Comparison of ENCODE assay signal across 8 mouse cellular contexts in the genomic region with DNA sequence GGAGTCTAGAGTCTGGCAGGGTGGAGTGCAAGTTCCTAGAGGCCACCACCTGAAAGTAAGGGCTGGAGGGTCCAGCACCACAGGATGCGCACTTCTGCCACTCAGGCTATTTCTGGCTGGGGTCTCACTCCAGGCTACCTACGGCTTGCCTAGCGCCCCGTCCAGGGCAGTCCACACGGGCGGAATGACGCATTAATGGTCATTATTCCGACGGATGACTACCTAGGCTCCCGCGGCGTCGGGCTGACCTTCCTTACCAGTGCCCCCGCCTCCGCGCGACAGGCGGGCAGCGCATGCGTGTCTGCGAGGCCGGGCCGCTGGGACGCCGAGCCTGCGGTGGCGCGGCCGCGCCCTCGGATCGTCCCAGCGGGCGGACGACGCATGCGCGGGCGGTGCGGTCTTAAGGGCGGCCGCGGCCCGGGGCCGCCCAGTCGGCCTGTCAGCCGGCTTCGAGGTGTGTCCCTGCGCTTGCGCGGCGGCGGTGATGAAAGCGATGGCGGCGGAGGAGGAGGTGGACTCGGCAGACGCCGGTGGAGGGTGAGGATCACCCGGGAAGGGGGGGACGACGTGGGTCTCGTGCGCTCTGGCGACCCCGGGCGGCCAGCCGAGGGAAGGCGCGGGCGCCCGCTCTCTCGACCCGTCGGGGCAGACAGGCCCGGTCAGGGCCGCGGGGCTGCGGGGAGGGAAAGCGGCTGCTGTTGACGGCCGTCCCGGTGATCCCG. TPM values are rescaled to one million over a fixed set of nuclear protein-coding genes. Genes with fewer than 3 reads are reported as not detected.
DNase-seq lines count a peak whose midpoint lies in the region; ATAC-seq and TF ChIP-seq lines count a peak whose summit lies in the region.

A gene (plus strand): TSS at position 306 of the 722 bp plus-strand sequence.

- peak; percentile 100 for TF ChIP-seq POLR2A in bone marrow macrophage, adult 2 months (IDR thresholded peaks at IDR 0.05; ENCODE audit: borderline replicate concordance, low read depth, low read length)
- TF ChIP-seq POLR2A in embryonic fibroblast, embryonic 13.5 days (IDR thresholded peaks at IDR 0.05; ENCODE audit: low read depth, low read length): peak; percentile 99

- 1% methylated on average over 84 of the region's 84 CpGs for WGBS in heart, embryonic 10.5 days
- WGBS in kidney, embryonic 15.5 days: under 1% methylated on average over 84 of the region's 84 CpGs

- TF ChIP-seq CTCF in bone marrow macrophage, adult 2 months (IDR thresholded peaks at IDR 0.05; ENCODE audit: low read depth, low read length): peak; percentile 18; the same call in 1 of the 2 replicates
- TF ChIP-seq CTCF in embryonic fibroblast, embryonic 13.5 days (IDR thresholded peaks at IDR 0.05; ENCODE audit: borderline replicate concordance, insufficient read depth, low read length): 0 out of 2 replicates have a peak, but pooled peaks have one; percentile 7

- H3K9ac ChIP-seq in kidney, embryonic 15.5 days: peak within 1 kb of the TSS; percentile 66

- peaks cover 54% of the 10 kb centered on the region for H3K4me1 ChIP-seq in bone marrow macrophage, adult 2 months (ENCODE audit: control insufficient read depth, insufficient read depth, low read length)
- peaks cover 5% of the 10 kb centered on the region for H3K4me1 ChIP-seq in embryonic fibroblast, embryonic 13.5 days (ENCODE audit: control insufficient read depth, insufficient read depth, low read length)
- H3K4me1 ChIP-seq in heart, embryonic 10.5 days: peaks cover 7% of the 10 kb centered on the region; the same call in 1 of the 2 replicates
- H3K4me1 ChIP-seq in kidney, embryonic 15.5 days: 0 out of 2 replicates have a peak, but pooled peaks cover 3% of the 10 kb centered on the region

- no peaks in the 10 kb centered on the region for H3K27me3 ChIP-seq in heart, embryonic 10.5 days (ENCODE audit: insufficient read depth, poor library complexity, severe bottlenecking)
- H3K27me3 ChIP-seq in kidney, embryonic 15.5 days: no peaks in the 10 kb centered on the region

- DNase-seq in A20 (ENCODE audit: low read depth, low spot score): peak; percentile 81
- DNase-seq in heart, embryonic 10.5 days (ENCODE audit: low spot score): peak; percentile 96
- DNase-seq in liver: peak; percentile 97
- DNase-seq in spleen, postnatal 4 days (ENCODE audit: low spot score in 2 of 2): peak; percentile 96 to 99

- ATAC-seq in kidney, embryonic 15.5 days (replicated peaks; ENCODE audit: low FRiP score): peak; percentile 98
- ATAC-seq in monocyte, adult 5-6 weeks (replicated peaks; ENCODE audit: insufficient number of reproducible peaks, low FRiP score, low TSS enrichment, poor library complexity, severe bottlenecking): peak; percentile 82

- peak within 1 kb of the TSS; percentile 31 for H3K27ac ChIP-seq in bone marrow macrophage, adult 2 months (ENCODE audit: insufficient read depth, low read depth, low read length)
- H3K27ac ChIP-seq in embryonic fibroblast, embryonic 13.5 days (ENCODE audit: insufficient read depth, low read length): peak within 1 kb of the TSS; percentile 45; the same call in 1 of the 2 replicates
- peak within 1 kb of the TSS; percentile 94 for H3K27ac ChIP-seq in heart, embryonic 10.5 days
- H3K27ac ChIP-seq in kidney, embryonic 15.5 days: peak within 1 kb of the TSS; percentile 72

- H3K36me3 ChIP-seq in heart, embryonic 10.5 days: no peaks in the 10 kb centered on the region
- H3K36me3 ChIP-seq in kidney, embryonic 15.5 days: no peaks in the 10 kb centered on the region

- no peaks in the 10 kb centered on the region for H3K9me3 ChIP-seq in heart, embryonic 10.5 days
- no peaks in the 10 kb centered on the region for H3K9me3 ChIP-seq in kidney, embryonic 15.5 days (replicated peaks)

- peak within 1 kb of the TSS; percentile 77 for H3K4me2 ChIP-seq in kidney, embryonic 15.5 days

- H3K4me3 ChIP-seq in bone marrow macrophage, adult 2 months (ENCODE audit: insufficient read depth, low read length): peak within 1 kb of the TSS; percentile 94
- H3K4me3 ChIP-seq in embryonic fibroblast, embryonic 13.5 days (ENCODE audit: insufficient read depth, low read length): peak within 1 kb of the TSS; percentile 82
- H3K4me3 ChIP-seq in heart, embryonic 10.5 days: peak within 1 kb of the TSS; percentile 84
- peak within 1 kb of the TSS; percentile 76 for H3K4me3 ChIP-seq in kidney, embryonic 15.5 days (replicated peaks)

RNA-seq across cellular contexts. Expression of the gene that starts here (rescaled TPM):
- 31.6 and 40.5 TPM in 2 replicates for polyA plus RNA-seq in bone marrow macrophage, adult 2 months (2012; ENCODE audit: insufficient read depth, insufficient read length, missing spikeins)
- polyA plus RNA-seq in embryonic fibroblast, embryonic 13.5 days (2011; ENCODE audit: insufficient read length, low read depth, missing spikeins): 53.0 and 61.6 TPM in 2 replicates
- 17.2 and 18.8 TPM in 2 replicates for polyA plus RNA-seq in heart, embryonic 10.5 days (2016; fragmentation: Nextera tagmentation; extraction: Ambion mirVana)
- 20.9 and 27.4 TPM in 2 replicates for polyA plus RNA-seq in kidney, embryonic 15.5 days (2015; fragmentation: Nextera tagmentation; extraction: Ambion mirVana)
- 22.1 to 40.9 TPM (median 27.3 TPM) in 3 replicates for total RNA-seq in monocyte, adult 5-6 weeks (2017)

Comparison
In these comparisons a context has a peak if more than half of its experiments do, and no peak if none do; other contexts are left out.
1. Peak in every context shown above with its lines: DNase-seq, ATAC-seq, H3K4me3 ChIP-seq and H3K27ac ChIP-seq.
2. H3K27ac ChIP-seq: peak in every context shown above with its lines; median percentile 94 in heart, embryonic 10.5 days; 72 in kidney, embryonic 15.5 days; 45 in embryonic fibroblast, embryonic 13.5 days; 31 in bone marrow macrophage, adult 2 months.